Mouse (Mus musculus): ENCODE data around the gene Sp9.

The Sp9 gene

GRCm38 (mm10) chr2:73271459-73272161, at the start of gene Sp9:
TSS of gene Sp9 (plus strand) at chr2:73271925.
- no peak for DNase-seq (ENCODE audit: low spot score)

GRCm38 (mm10) chr2:73231081-73231480, 40.6 kb upstream of the Sp9 start:
- no peak for DNase-seq (ENCODE audit: low spot score)

GRCm38 (mm10) chr2:73241299-73241698, 30.4 kb upstream of the Sp9 start:
- DNase-seq (ENCODE audit: low spot score) = no peak

- DNase-seq (ENCODE audit: low spot score) = no peak
These were observed 23.0 kb upstream of the Sp9 start for GRCm38 (mm10) chr2:73248701-73249100.

DNA sequence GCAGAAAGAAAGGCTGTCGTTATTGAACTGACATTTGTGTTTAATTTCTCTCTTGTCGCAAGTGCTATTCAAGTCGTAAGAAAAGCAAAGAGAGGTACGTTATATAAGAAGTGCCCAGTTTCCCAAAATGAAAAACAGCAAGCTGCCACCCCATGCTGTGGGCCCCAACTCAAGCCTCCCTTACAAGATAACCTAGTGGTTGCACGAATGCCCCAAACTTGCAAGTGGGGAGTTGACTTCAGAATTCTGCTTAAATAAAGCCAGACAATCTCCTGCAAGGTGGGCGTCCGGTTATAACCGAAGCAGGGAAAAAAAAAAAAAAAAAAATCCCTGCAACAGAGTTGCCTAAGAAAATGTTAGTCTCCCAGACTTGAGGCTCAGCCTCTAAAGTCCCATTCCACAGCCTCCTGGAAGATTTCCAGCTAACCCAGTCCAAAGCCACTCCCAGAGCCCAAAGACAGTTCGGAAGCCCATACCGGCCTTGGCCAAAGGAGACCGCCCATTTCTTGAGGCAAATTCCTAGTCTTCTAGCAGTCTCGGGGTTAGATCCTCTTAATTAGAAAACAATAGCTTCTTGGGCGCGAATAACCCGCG, 8.5 kb upstream of the Sp9 start:
- DNase-seq (ENCODE audit: low spot score) = no peak

GRCm38 (mm10) chr2:73263794-73264610, 7.7 kb upstream of the Sp9 start:
- no peak for DNase-seq (ENCODE audit: low spot score)

GRCm38 (mm10) chr2:73264611-73265195, 7.0 kb upstream of the Sp9 start:
- DNase-seq (ENCODE audit: low spot score) = no peak

- no peak for DNase-seq (ENCODE audit: low spot score)
These were observed 5.7 kb upstream of the Sp9 start for GRCm38 (mm10) chr2:73266011-73266410.

GRCm38 (mm10) chr2:73266623-73267022, 5.1 kb upstream of the Sp9 start:
- DNase-seq (ENCODE audit: low spot score) = no peak

DNA sequence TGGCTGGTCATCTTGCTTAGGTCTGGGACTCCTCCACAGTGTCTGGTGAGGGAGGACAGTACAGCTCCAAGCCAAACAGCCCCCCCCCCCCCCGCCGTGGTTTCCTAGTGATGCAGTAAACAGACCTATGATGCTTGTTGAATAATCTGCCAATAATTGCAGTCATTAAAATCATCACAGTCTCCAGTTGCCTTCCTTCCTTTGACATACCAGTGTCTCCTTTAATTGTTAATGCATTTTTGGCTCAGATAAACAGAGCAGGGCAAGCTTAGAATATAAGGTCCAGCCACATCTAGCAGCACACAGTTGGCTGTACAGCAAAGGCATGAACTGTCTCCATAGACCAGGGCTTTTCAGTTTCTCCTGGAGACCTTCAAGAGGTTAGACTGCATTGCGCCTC, 4.5 kb upstream of the Sp9 start:
- DNase-seq (ENCODE audit: low spot score) = no peak

- no peak for DNase-seq (ENCODE audit: low spot score)
These were observed 3.9 kb upstream of the Sp9 start for GRCm38 (mm10) chr2:73267818-73268217.

- DNase-seq (ENCODE audit: low spot score) = no peak
These were observed 3.4 kb upstream of the Sp9 start for GRCm38 (mm10) chr2:73268281-73268680.

- DNase-seq (ENCODE audit: low spot score) = no peak
These were observed 2.8 kb upstream of the Sp9 start for GRCm38 (mm10) chr2:73268836-73269395.

DNA sequence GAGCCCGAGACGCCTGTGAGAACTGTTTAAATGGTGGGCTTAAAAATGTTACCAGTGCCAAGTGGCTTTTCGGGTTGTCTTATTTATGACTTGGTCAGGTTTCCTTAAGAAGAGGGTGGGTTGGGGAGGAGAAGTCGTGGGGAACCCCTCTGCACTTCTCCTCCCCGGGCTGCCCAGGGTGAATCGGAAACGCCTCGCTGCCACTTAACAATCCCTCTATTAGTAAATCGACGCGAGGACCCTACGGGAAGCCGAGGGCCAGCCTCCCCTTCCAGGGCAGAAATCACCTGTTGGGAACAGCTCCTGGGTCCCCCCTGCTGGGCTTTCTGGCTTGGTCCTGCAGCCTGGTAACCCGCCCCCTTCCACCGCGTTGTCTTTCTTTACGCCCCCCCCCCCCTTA, 2.1 kb upstream of the Sp9 start:
- DNase-seq (ENCODE audit: low spot score) = no peak

DNA sequence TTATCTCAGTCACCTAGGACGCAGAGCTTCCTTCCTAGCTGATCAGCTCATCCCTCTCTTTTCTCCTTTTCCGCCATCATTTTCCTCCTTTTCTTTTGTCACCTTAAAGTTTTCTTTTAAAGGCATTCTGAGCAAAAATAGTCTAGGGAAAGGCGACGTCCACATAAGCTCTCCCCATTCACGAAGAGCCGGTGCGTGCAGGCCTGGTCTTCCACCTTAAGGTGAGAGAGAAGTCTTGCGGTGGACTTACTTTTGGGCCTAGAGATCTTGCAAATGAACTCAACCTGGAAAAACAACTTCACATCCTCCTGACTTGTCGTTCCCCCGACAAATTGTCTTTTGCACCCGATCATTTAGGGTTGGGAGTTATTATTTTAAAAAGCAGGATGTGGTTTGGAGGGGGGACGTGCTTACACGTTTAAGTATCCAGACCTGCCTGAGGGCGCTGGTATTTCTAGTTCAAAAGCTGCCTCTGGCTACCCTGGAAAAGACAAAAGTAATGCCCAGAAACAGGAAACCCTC, 1.6 kb upstream of the Sp9 start:
- DNase-seq (ENCODE audit: low spot score) = no peak

GRCm38 (mm10) chr2:73270593-73271458, 899 bp upstream of the Sp9 start:
- no peak for DNase-seq (ENCODE audit: low spot score)

GRCm38 (mm10) chr2:73272351-73273248, 875 bp downstream of the Sp9 start:
- no peak for DNase-seq (ENCODE audit: low spot score)

DNA sequence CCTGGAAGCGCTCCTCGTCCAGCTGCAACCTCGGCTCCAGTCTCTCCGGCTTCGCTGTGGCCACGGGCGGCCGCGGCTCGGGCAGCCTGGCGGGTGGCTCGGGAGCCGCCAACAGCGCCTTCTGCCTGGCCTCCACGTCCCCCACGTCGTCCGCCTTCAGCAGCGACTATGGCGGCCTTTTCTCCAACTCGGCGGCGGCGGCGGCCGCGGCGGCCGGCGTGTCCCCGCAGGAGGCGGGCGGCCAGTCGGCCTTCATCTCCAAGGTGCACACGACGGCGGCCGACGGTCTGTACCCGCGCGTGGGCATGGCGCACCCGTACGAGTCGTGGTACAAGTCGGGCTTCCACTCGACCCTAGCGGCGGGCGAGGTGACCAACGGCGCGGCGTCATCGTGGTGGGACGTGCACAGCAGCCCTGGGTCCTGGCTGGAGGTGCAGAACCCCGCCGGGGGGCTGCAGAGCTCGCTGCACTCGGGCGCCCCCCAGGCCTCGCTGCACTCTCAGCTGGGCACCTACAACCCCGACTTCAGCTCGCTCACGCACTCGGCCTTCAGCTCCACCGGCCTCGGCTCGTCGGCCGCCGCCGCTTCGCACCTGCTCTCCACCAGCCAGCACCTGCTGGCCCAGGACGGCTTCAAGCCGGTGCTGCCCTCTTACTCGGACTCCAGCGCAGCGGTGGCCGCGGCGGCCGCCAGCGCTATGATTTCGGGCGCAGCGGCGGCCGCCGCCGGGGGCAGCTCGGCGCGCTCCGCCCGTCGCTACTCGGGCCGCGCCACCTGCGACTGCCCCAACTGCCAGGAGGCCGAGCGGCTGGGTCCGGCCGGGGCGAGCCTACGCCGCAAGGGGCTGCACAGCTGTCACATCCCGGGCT, 1.8 kb downstream of the Sp9 start:
- no peak for DNase-seq (ENCODE audit: low spot score)
